Comparison of ENCODE assay signal across 8 mouse cellular contexts in the genomic region with DNA sequence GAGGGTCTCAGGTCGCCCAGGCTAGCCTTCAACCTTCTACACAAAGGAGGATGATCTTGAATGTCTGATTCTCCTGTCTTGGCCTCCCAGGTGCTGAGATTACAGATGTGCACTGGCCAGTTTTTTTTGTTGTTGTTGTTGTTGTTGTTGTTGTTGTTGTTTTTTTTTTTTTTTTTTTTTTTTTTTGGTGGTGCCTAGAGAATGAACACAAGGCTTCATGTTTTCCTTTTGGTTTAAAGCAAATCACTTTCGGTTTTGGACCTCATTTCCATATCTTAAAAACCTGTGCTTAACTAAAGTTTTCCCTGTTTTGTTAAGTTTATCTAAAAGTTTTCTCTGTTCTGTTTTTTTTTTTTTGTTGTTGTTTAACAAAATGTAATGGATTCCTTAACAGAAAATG. TPM values are rescaled to one million over a fixed set of nuclear protein-coding genes. Genes with fewer than 3 reads are reported as not detected.
DNase-seq lines count a peak whose midpoint lies in the region; ATAC-seq and TF ChIP-seq lines count a peak whose summit lies in the region.
"Had no signal": no experiment of that assay in that cellular context is flagged by ENCODE, and none has a peak within 500 bp of the region (broad histone marks: within the 10 kb centered on the region; RNA-seq: fewer than 3 reads in every experiment).

No protein-coding gene starts in this region.

- ATAC-seq in megakaryocyte, adult 5-6 weeks (ENCODE audit: poor library complexity, severe bottlenecking), result no peak
- ATAC-seq in forebrain, embryonic 11.5 days (replicated peaks; ENCODE audit: low FRiP score), result no peak
- no peak for ATAC-seq in limb, embryonic 14.5 days (ENCODE audit: low FRiP score, low read depth)
- no peak for ATAC-seq in stomach, embryonic 16.5 days (ENCODE audit: insufficient read depth, low FRiP score)

- peaks cover 58% of the 10 kb centered on the region for H3K4me1 ChIP-seq in megakaryocyte, embryonic 14.5 days
- H3K4me1 ChIP-seq in forebrain, embryonic 11.5 days (replicated peaks; ENCODE audit: control insufficient read depth, insufficient read depth, low read length), result peaks cover 22% of the 10 kb centered on the region
- peaks cover 28% of the 10 kb centered on the region for H3K4me1 ChIP-seq in limb, embryonic 14.5 days (ENCODE audit: control insufficient read depth, insufficient read depth, low read length)
- peaks cover 38% of the 10 kb centered on the region for H3K4me1 ChIP-seq in stomach, embryonic 16.5 days (ENCODE audit: control insufficient read depth, insufficient read depth, low read length)

- H3K9ac ChIP-seq in forebrain, embryonic 11.5 days (ENCODE audit: low read length), result peak overlapping the region; percentile 92
- H3K9ac ChIP-seq in limb, embryonic 14.5 days (ENCODE audit: low read depth, low read length, severe bottlenecking), result peak overlapping the region; percentile 89
- peak overlapping the region; percentile 93 for H3K9ac ChIP-seq in stomach, embryonic 16.5 days (ENCODE audit: low read length)

- no peak for TF ChIP-seq POLR2A in limb, embryonic 14.5 days (IDR thresholded peaks at IDR 0.05; ENCODE audit: borderline replicate concordance, extremely low read depth, insufficient read depth, insufficient read length)

- no peaks in the 10 kb centered on the region for H3K27me3 ChIP-seq in megakaryocyte, embryonic 14.5 days (replicated peaks)
- H3K27me3 ChIP-seq in forebrain, embryonic 11.5 days (ENCODE audit: control insufficient read depth, insufficient read depth, low read length), result no peaks in the 10 kb centered on the region
- H3K27me3 ChIP-seq in limb, embryonic 14.5 days (ENCODE audit: control insufficient read depth, insufficient read depth, low read length), result no peaks in the 10 kb centered on the region
- no peaks in the 10 kb centered on the region for H3K27me3 ChIP-seq in stomach, embryonic 16.5 days (ENCODE audit: control insufficient read depth, insufficient read depth, low read length)

- H3K4me2 ChIP-seq in forebrain, embryonic 11.5 days (ENCODE audit: low read depth, low read length, severe bottlenecking), result peak overlapping the region; percentile 98
- peak overlapping the region; percentile 91 for H3K4me2 ChIP-seq in limb, embryonic 14.5 days (replicated peaks; ENCODE audit: low read depth, low read length, severe bottlenecking)
- peak overlapping the region; percentile 97 for H3K4me2 ChIP-seq in stomach, embryonic 16.5 days (ENCODE audit: low read depth, low read length)

- H3K4me3 ChIP-seq in megakaryocyte, embryonic 14.5 days (replicated peaks), result peak overlapping the region; percentile 100
- peak overlapping the region; percentile 98 for H3K4me3 ChIP-seq in forebrain, embryonic 11.5 days (ENCODE audit: low read depth, low read length)
- peak overlapping the region; percentile 95 for H3K4me3 ChIP-seq in limb, embryonic 14.5 days (replicated peaks; ENCODE audit: low read length)
- peak overlapping the region; percentile 85 for H3K4me3 ChIP-seq in stomach, embryonic 16.5 days (replicated peaks; ENCODE audit: low read length)

- WGBS in forebrain, embryonic 11.5 days, result 8% methylated on average over 2 of the region's 2 CpGs
- WGBS in limb, embryonic 14.5 days, result 2% methylated on average over 2 of the region's 2 CpGs
- 7% methylated on average over 2 of the region's 2 CpGs for WGBS in stomach, embryonic 16.5 days

- DNase-seq in forebrain, embryonic 11.5 days (ENCODE audit: low spot score), result no peak
- no peak for DNase-seq in limb, embryonic 14.5 days (ENCODE audit: low spot score)
- DNase-seq in adrenal gland, adult 8-10 months, result no peak
- DNase-seq in layer of hippocampus, postnatal 25 days (ENCODE audit: extremely low spot score in 1 of 2, low spot score in 1 of 2), result no peak
- DNase-seq: left cerebral cortex, postnatal 4 days had no signal

- H3K36me3 ChIP-seq in megakaryocyte, embryonic 14.5 days (replicated peaks; ENCODE audit: low read length), result peaks cover 41% of the 10 kb centered on the region
- no peaks in the 10 kb centered on the region; the same call in 1 of the 2 replicates for H3K36me3 ChIP-seq in forebrain, embryonic 11.5 days (ENCODE audit: control insufficient read depth, insufficient read depth, low read length)
- peaks cover 37% of the 10 kb centered on the region for H3K36me3 ChIP-seq in limb, embryonic 14.5 days (ENCODE audit: control insufficient read depth, insufficient read depth, low read length)
- H3K36me3 ChIP-seq in stomach, embryonic 16.5 days (ENCODE audit: control insufficient read depth, insufficient read depth, low read length), result no peaks in the 10 kb centered on the region

- no peaks in the 10 kb centered on the region for H3K9me3 ChIP-seq in megakaryocyte, embryonic 14.5 days
- no peaks in the 10 kb centered on the region for H3K9me3 ChIP-seq in forebrain, embryonic 11.5 days (ENCODE audit: control insufficient read depth, low read length)
- H3K9me3 ChIP-seq in limb, embryonic 14.5 days (ENCODE audit: control insufficient read depth, low read length), result no peaks in the 10 kb centered on the region
- H3K9me3 ChIP-seq in stomach, embryonic 16.5 days (replicated peaks; ENCODE audit: control insufficient read depth, low read length), result no peaks in the 10 kb centered on the region

- H3K27ac ChIP-seq in forebrain, embryonic 11.5 days (ENCODE audit: low read depth, low read length), result no peak overlapping the region
- no peak overlapping the region for H3K27ac ChIP-seq in limb, embryonic 14.5 days (replicated peaks; ENCODE audit: low read depth, low read length)
- peak overlapping the region; percentile 100; the same call in 1 of the 2 replicates for H3K27ac ChIP-seq in stomach, embryonic 16.5 days (ENCODE audit: low read length)

RNA-seq across cellular contexts. Expression of a gene that starts 3.4 kb away (rescaled TPM):
- polyA plus RNA-seq in megakaryocyte, embryonic 14.5 days (2012; ENCODE audit: insufficient read depth, low replicate concordance), result 10.9 and 18.5 TPM in 2 replicates
- 23.5 and 24.1 TPM in 2 replicates for total RNA-seq in megakaryocyte, adult 5-6 weeks (2015)
- 21.6 and 26.5 TPM in 2 replicates for total RNA-seq in megakaryocyte, adult 5-6 weeks (2017)
- 38.0 and 41.2 TPM in 2 replicates for polyA plus RNA-seq in forebrain, embryonic 11.5 days (2014; fragmentation: Nextera tagmentation; extraction: Ambion mirVana)
- polyA plus RNA-seq in limb, embryonic 14.5 days (2012; rRNA removed), result 19.3 and 24.0 TPM in 2 replicates
- 30.2 and 31.9 TPM in 2 replicates for polyA plus RNA-seq in limb, embryonic 14.5 days (2014; fragmentation: Nextera tagmentation; extraction: Ambion mirVana)
- polyA plus RNA-seq in stomach, embryonic 16.5 days (2015; fragmentation: Nextera tagmentation; extraction: Ambion mirVana), result 26.3 and 26.7 TPM in 2 replicates
- total RNA-seq in adrenal gland, adult 8-10 months (2022), result 100 to 1,000 TPM; 111 to 122 (median 113) TPM
- total RNA-seq in layer of hippocampus, postnatal 25 days (2021), result 10 to 100 TPM; 49.7 to 54.1 TPM
